Mouse (Mus musculus) midbrain, embryonic 11.5 days (tissue): ENCODE results near the gene Tnks2. TPM values are rescaled to one million over a fixed set of nuclear protein-coding genes. Genes with fewer than 3 reads are reported as not detected.

Source experiments
- ATAC-seq: fragments of 200-750 bp; cut with Nextera tagmentation; 2 replicates; pipeline ENCODE4 v1.8.0; 2017; ENCODE audit warnings: moderate TSS enrichment, moderate library complexity; ENCODE audit not compliant: low FRiP score
- DNase-seq: peaks from one replicate; pipeline ENCODE4 v3.0.0; 2015; ENCODE audit warnings: low spot score; ENCODE audit errors: missing footprints
- H3K27ac ChIP-seq: fragments of 300-500 bp; sonication (generic); 2 replicates; pipeline ENCODE4 v1.5.1; 2014; ENCODE audit warnings: low read depth, low read length
- H3K27me3 ChIP-seq: fragments of 300-500 bp; sonication (generic); 2 replicates; pipeline ENCODE4 v1.6.1; 2014; ENCODE audit warnings: mild to moderate bottlenecking, low read length, moderate library complexity, mixed read lengths; ENCODE audit not compliant: control insufficient read depth, insufficient read depth
- H3K36me3 ChIP-seq: fragments of 300-500 bp; sonication (generic); 2 replicates; pipeline ENCODE4 v1.6.1; 2014; ENCODE audit warnings: mild to moderate bottlenecking, low read length, moderate library complexity, mixed read lengths; ENCODE audit not compliant: control insufficient read depth, insufficient read depth
- H3K4me1 ChIP-seq: fragments of 300-500 bp; sonication (generic); 2 replicates; pipeline ENCODE4 v1.6.1; 2014; ENCODE audit warnings: low read length; ENCODE audit not compliant: control insufficient read depth, insufficient read depth
- H3K4me2 ChIP-seq: fragments of 300-500 bp; sonication (generic); 2 replicates; pipeline ENCODE4 v1.6.1; 2014; ENCODE audit warnings: mild to moderate bottlenecking, moderate library complexity
- H3K4me3 ChIP-seq: fragments of 300-500 bp; sonication (generic); 2 replicates; pipeline ENCODE4 v1.5.1; 2014; ENCODE audit warnings: low read depth, low read length
- H3K9ac ChIP-seq: fragments of 300-500 bp; sonication (generic); 2 replicates; pipeline ENCODE4 v1.6.1; 2014; ENCODE audit warnings: low read length
- H3K9me3 ChIP-seq: fragments of 300-500 bp; sonication (generic); 2 replicates; pipeline ENCODE4 v1.6.1; 2016; ENCODE audit warnings: low read length; ENCODE audit not compliant: control insufficient read depth
- WGBS: fragments of 180-500 bp; shearing (Covaris S2); extraction: QIAGEN DNeasy Blood & Tissue Kit; methylation state at CpG from one replicate; pipeline ENCODE4 v1.1.7; 2014; 5-methylcytosine and 5-hydroxymethylcytosine counted together
- polyA plus RNA-seq: library from polyadenylated mRNA; unstranded; fragments of >200 nt; fragmentation: Nextera tagmentation; extraction: Ambion mirVana; gene quantifications from 2 replicates; pipeline ENCODE4 v1.2.1, GENCODE M21; 2014

Gene Tnks2
- polyA plus RNA-seq, 1 experiment from 2014 or later = 76.3 TPM

GRCm38 (mm10) chr19:36877329-36877728 is 43.3 kb downstream of the Tnks2 start:
- Histone ChIP-seq H3K9ac (no peak overlapping the region), H3K27ac (no peak overlapping the region), H3K4me1 (no peaks in the 10 kb centered on the region), H3K4me3 (no peak overlapping the region), H3K27me3 (no peaks in the 10 kb centered on the region), H3K9me3 (no peaks in the 10 kb centered on the region), H3K4me2 (no peak overlapping the region), H3K36me3 (peaks cover 23% of the 10 kb centered on the region; the same call in 1 of the 2 replicates)
- no peak for DNase-seq
- ATAC-seq = no peak

- 88% methylated on average over 11 of the region's 11 CpGs for WGBS
- peaks cover 27% of the 10 kb centered on the region for H3K36me3 ChIP-seq
- ATAC-seq = no peak
These were observed 44.9 kb downstream of the Tnks2 start for GRCm38 (mm10) chr19:36878743-36879495.

GRCm38 (mm10) chr19:36883119-36883518 is 49.1 kb downstream of the Tnks2 start:
- Histone ChIP-seq H3K27me3 (no peaks in the 10 kb centered on the region), H3K9ac (no peak overlapping the region), H3K4me2 (no peak overlapping the region), H3K4me3 (no peak overlapping the region), H3K27ac (no peak overlapping the region), H3K4me1 (no peaks in the 10 kb centered on the region), H3K9me3 (no peaks in the 10 kb centered on the region), H3K36me3 (peaks cover 34% of the 10 kb centered on the region)
- WGBS = 77% methylated on average over 6 of the region's 6 CpGs
- no peak for ATAC-seq
- DNase-seq = peak; percentile 92

More at GRCm38 (mm10) chr19:36878743-36879495, 44.9 kb downstream of the Tnks2 start:
- Histone ChIP-seq H3K4me3 (no peak overlapping the region), H3K27ac (no peak overlapping the region), H3K27me3 (no peaks in the 10 kb centered on the region), H3K4me1 (no peaks in the 10 kb centered on the region), H3K4me2 (no peak overlapping the region), H3K9me3 (no peaks in the 10 kb centered on the region), H3K9ac (no peak overlapping the region)
- no peak for DNase-seq

GRCm38 (mm10) chr19:36886316-36886715 is 52.3 kb downstream of the Tnks2 start:
- 74% methylated on average over 2 of the region's 2 CpGs for WGBS
- no peak overlapping the region for H3K9ac ChIP-seq
- H3K4me2 ChIP-seq = no peak overlapping the region
- no peaks in the 10 kb centered on the region for H3K27me3 ChIP-seq
- H3K36me3 ChIP-seq = peaks cover 33% of the 10 kb centered on the region
- H3K4me1 ChIP-seq = no peaks in the 10 kb centered on the region
- ATAC-seq = no peak
- H3K27ac ChIP-seq = no peak overlapping the region
- no peak overlapping the region for H3K4me3 ChIP-seq
- DNase-seq = no peak
- H3K9me3 ChIP-seq = no peaks in the 10 kb centered on the region

GRCm38 (mm10) chr19:36887706-36888105 is 53.7 kb downstream of the Tnks2 start:
- ATAC-seq = no peak
- peaks cover 34% of the 10 kb centered on the region for H3K36me3 ChIP-seq
- no peak overlapping the region for H3K27ac ChIP-seq
- no peak for DNase-seq
- no peak overlapping the region for H3K4me2 ChIP-seq
- no peak overlapping the region for H3K4me3 ChIP-seq
- H3K9ac ChIP-seq = no peak overlapping the region
- WGBS = 48% methylated on average over 3 of the region's 3 CpGs
- H3K4me1 ChIP-seq = no peaks in the 10 kb centered on the region
- H3K27me3 ChIP-seq = no peaks in the 10 kb centered on the region
- H3K9me3 ChIP-seq = no peaks in the 10 kb centered on the region

GRCm38 (mm10) chr19:36891746-36892145 is 57.7 kb downstream of the Tnks2 start:
- no peak overlapping the region for H3K4me2 ChIP-seq
- H3K4me3 ChIP-seq = no peak overlapping the region
- no peak overlapping the region for H3K9ac ChIP-seq
- no peaks in the 10 kb centered on the region for H3K27me3 ChIP-seq
- WGBS = 96% methylated on average over 3 of the region's 3 CpGs
- no peak overlapping the region for H3K27ac ChIP-seq
- H3K4me1 ChIP-seq = peaks cover 10% of the 10 kb centered on the region
- DNase-seq (no peak), ATAC-seq (no peak)
- no peaks in the 10 kb centered on the region for H3K9me3 ChIP-seq
- H3K36me3 ChIP-seq = peaks cover 16% of the 10 kb centered on the region

- Histone ChIP-seq H3K27me3 (no peaks in the 10 kb centered on the region), H3K4me2 (no peak overlapping the region), H3K36me3 (peaks cover 3% of the 10 kb centered on the region; the same call in 1 of the 2 replicates), H3K9ac (peak overlapping the region; percentile 13; the same call in 1 of the 2 replicates), H3K4me3 (no peak overlapping the region), H3K27ac (peak overlapping the region; percentile 85), H3K4me1 (peaks cover 13% of the 10 kb centered on the region), H3K9me3 (no peaks in the 10 kb centered on the region)
- DNase-seq (peak; percentile 95), ATAC-seq (peak; percentile 92)
- WGBS = 7% methylated on average over 10 of the region's 10 CpGs
These were observed 62.9 kb downstream of the Tnks2 start for GRCm38 (mm10) chr19:36896791-36897569.

GRCm38 (mm10) chr19:36897778-36898177 is 63.7 kb downstream of the Tnks2 start:
- no peak for ATAC-seq
- H3K27me3 ChIP-seq = no peaks in the 10 kb centered on the region
- no peak overlapping the region for H3K9ac ChIP-seq
- WGBS = 40% methylated on average over 9 of the region's 9 CpGs
- H3K4me2 ChIP-seq = no peak overlapping the region
- H3K4me3 ChIP-seq = no peak overlapping the region
- peaks cover 3% of the 10 kb centered on the region; the same call in 1 of the 2 replicates for H3K36me3 ChIP-seq
- H3K4me1 ChIP-seq = peaks cover 13% of the 10 kb centered on the region
- DNase-seq = no peak
- H3K27ac ChIP-seq = peak overlapping the region; percentile 85
- H3K9me3 ChIP-seq = no peaks in the 10 kb centered on the region

- 33% methylated on average over 7 of the region's 7 CpGs for WGBS
- ATAC-seq (no peak), DNase-seq (peak; percentile 87)
- H3K9ac ChIP-seq = peak overlapping the region; percentile 27; the same call in 1 of the 2 replicates
- H3K27me3 ChIP-seq = no peaks in the 10 kb centered on the region
- H3K4me3 ChIP-seq = no peak overlapping the region
- no peaks in the 10 kb centered on the region for H3K36me3 ChIP-seq
- peaks cover 6% of the 10 kb centered on the region for H3K4me1 ChIP-seq
- no peaks in the 10 kb centered on the region for H3K9me3 ChIP-seq
- H3K4me2 ChIP-seq = peak overlapping the region; percentile 45
- H3K27ac ChIP-seq = peak overlapping the region; percentile 70; the same call in 1 of the 2 replicates
These were observed 69.3 kb downstream of the Tnks2 start for GRCm38 (mm10) chr19:36903377-36903776.
